Mouse (Mus musculus) lung, postnatal 0 days (tissue): Measurements from ENCODE around the gene Colgalt1. TPM values are rescaled to one million over a fixed set of nuclear protein-coding genes. Genes with fewer than 3 reads are reported as not detected.

Source experiments
- ATAC-seq: fragments of 200-750 bp; cut with Nextera tagmentation; 2 replicates; pipeline ENCODE4 v1.8.0; 2017; ENCODE audit warnings: moderate library complexity
- DNase-seq: peaks from one replicate; pipeline ENCODE4 v3.0.0-alpha.2; 2016; ENCODE audit warnings: low spot score
- H3K27ac ChIP-seq: fragments of 300-500 bp; sonication (generic); 2 replicates; pipeline ENCODE4 v1.5.1; 2014; ENCODE audit warnings: antibody characterized with exemption, mild to moderate bottlenecking, low read length, mixed read lengths
- H3K27me3 ChIP-seq: fragments of 300-500 bp; sonication (generic); replicated peaks from 2 replicates; pipeline ENCODE4 v1.6.1; 2014; ENCODE audit warnings: low read length, mixed read lengths; ENCODE audit not compliant: insufficient read depth
- H3K36me3 ChIP-seq: fragments of 300-500 bp; sonication (generic); 2 replicates; pipeline ENCODE4 v1.6.1; 2014; ENCODE audit warnings: low read length, mixed read lengths; ENCODE audit not compliant: insufficient read depth
- H3K4me1 ChIP-seq: fragments of 300-500 bp; sonication (generic); 2 replicates; pipeline ENCODE4 v1.6.1; 2014; ENCODE audit warnings: antibody characterized with exemption, low read depth, low read length, mixed read lengths; ENCODE audit not compliant: insufficient read depth
- H3K4me2 ChIP-seq: fragments of 300-500 bp; sonication (generic); replicated peaks from 2 replicates; pipeline ENCODE4 v1.6.1; 2014; ENCODE audit warnings: low read depth, mild to moderate bottlenecking, low read length, moderate library complexity, mixed read lengths
- H3K4me3 ChIP-seq: fragments of 300-500 bp; sonication (generic); 2 replicates; pipeline ENCODE4 v1.5.1; 2014; ENCODE audit warnings: low read depth, low read length
- H3K9ac ChIP-seq: fragments of 300-500 bp; sonication (generic); replicated peaks from 2 replicates; pipeline ENCODE4 v1.6.1; 2014; ENCODE audit warnings: low read depth, mild to moderate bottlenecking
- H3K9me3 ChIP-seq: fragments of 300-500 bp; sonication (generic); 2 replicates; pipeline ENCODE4 v1.6.1; 2016; ENCODE audit warnings: low read length, mixed read lengths
- CTCF ChIP-seq: IDR thresholded peaks from 2 replicates; pipeline ENCODE4 v1.5.1; 2016; ENCODE audit warnings: antibody characterized with exemption, mild to moderate bottlenecking
- EP300 ChIP-seq: IDR thresholded peaks from 2 replicates; pipeline ENCODE4 v1.6.1; 2016; ENCODE audit warnings: antibody characterized with exemption, mild to moderate bottlenecking, control low read depth
- WGBS: fragments of 180-500 bp; shearing (Covaris S2); extraction: QIAGEN DNeasy Blood & Tissue Kit; methylation state at CpG from one replicate; pipeline ENCODE4 v1.1.7; 2014; 5-methylcytosine and 5-hydroxymethylcytosine counted together
- microRNA-seq: library from miRNA; unstranded; fragments of <30 nt; microRNA quantifications from one replicate; pipeline ENCODE4, GENCODE M21; 2016
- polyA plus RNA-seq: library from polyadenylated mRNA; unstranded; fragments of >200 nt; fragmentation: Nextera tagmentation; extraction: Ambion mirVana; gene quantifications from 2 replicates; pipeline ENCODE4 v1.2.1, GENCODE M21; 2015

Colgalt1 gene
- polyA plus RNA-seq, 1 experiment from 2014 or later: 66.0 TPM

DNA sequence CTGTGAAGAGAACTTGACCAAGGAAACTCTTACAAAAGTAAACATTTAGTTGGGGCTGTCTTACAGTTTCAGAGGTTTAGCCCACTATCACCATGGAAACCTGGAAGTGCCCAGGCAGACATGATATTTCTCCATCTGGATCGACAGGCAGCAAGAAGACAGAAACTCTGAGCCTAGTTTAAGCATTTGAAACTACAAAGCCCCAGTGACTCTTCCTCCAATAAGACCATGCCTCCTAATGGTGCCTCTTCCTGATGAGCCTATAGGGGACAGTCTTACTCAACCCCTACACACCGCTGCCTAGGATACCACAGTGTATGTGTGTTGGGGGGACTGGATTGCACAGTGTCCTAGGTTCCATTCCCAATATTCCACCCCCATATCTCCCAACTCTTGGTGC is 63.3 kb downstream of the Colgalt1 start:
- Histone ChIP-seq H3K9me3 (no peaks in the 10 kb centered on the region), H3K4me3 (no peak overlapping the region), H3K36me3 (no peaks in the 10 kb centered on the region), H3K4me2 (no peak overlapping the region), H3K27ac (no peak overlapping the region), H3K4me1 (peaks cover 13% of the 10 kb centered on the region), H3K9ac (no peak overlapping the region), H3K27me3 (0 out of 2 replicates have a peak, but pooled peaks cover 12% of the 10 kb centered on the region)
- 61% methylated on average over 2 of the region's 2 CpGs for WGBS
- no peak for TF ChIP-seq EP300
- TF ChIP-seq CTCF: no peak
- ATAC-seq: no peak
- no peak for DNase-seq

Small RNAs within 50 kb of the gene (microRNA-seq; reads per million reads assigned to microRNA genes)
- not detected for gene Mir6769b

Other genes starting within 250 kb of the Colgalt1 start
- gene Use1, start 244.2 kb upstream of the Colgalt1 start, polyA plus RNA-seq: 136 and 139 TPM in 2 replicates
- gene Ocel1, start 239.7 kb upstream of the Colgalt1 start, polyA plus RNA-seq: 11.1 and 11.9 TPM in 2 replicates
- 61.5 and 69.4 TPM in 2 replicates for gene Nr2f6, start 229.0 kb upstream of the Colgalt1 start, polyA plus RNA-seq
- gene Ushbp1, start 215.2 kb upstream of the Colgalt1 start, polyA plus RNA-seq: 29.5 and 42.0 TPM in 2 replicates
- 60.8 and 62.5 TPM in 2 replicates for gene Babam1, start 214.1 kb upstream of the Colgalt1 start, polyA plus RNA-seq
- 0.72 and 1.5 TPM in 2 replicates for gene Ankle1, start 205.0 kb upstream of the Colgalt1 start, polyA plus RNA-seq
- 23.8 and 27.6 TPM in 2 replicates for gene Abhd8, start 147.3 kb upstream of the Colgalt1 start, polyA plus RNA-seq
- gene Mrpl34, start 146.0 kb upstream of the Colgalt1 start, polyA plus RNA-seq: 137 and 146 TPM in 2 replicates
- gene Dda1, start 141.8 kb upstream of the Colgalt1 start, polyA plus RNA-seq: 73.7 and 78.6 TPM in 2 replicates
- gene Ano8, start 125.0 kb upstream of the Colgalt1 start, polyA plus RNA-seq: 1.1 and 1.2 TPM in 2 replicates
- 10.6 and 11.6 TPM in 2 replicates for gene Gtpbp3, start 122.9 kb upstream of the Colgalt1 start, polyA plus RNA-seq
- 246 and 265 TPM in 2 replicates for gene Plvap, start 99.2 kb upstream of the Colgalt1 start, polyA plus RNA-seq
- gene Ccdc194, start 85.3 kb upstream of the Colgalt1 start, polyA plus RNA-seq: 0.07 and 0.08 TPM in 2 replicates
- 86.2 and 99.8 TPM in 2 replicates for gene Bst2, start 73.5 kb upstream of the Colgalt1 start, polyA plus RNA-seq
- 103 and 112 TPM in 2 replicates for gene Mvb12a, start 68.1 kb upstream of the Colgalt1 start, polyA plus RNA-seq
- gene Tmem221, start 52.1 kb upstream of the Colgalt1 start, polyA plus RNA-seq: 8.5 and 8.7 TPM in 2 replicates
- 0.11 and 0.13 TPM in 2 replicates for gene Nxnl1, start 44.4 kb upstream of the Colgalt1 start, polyA plus RNA-seq
- 26.9 and 27.7 TPM in 2 replicates for gene Slc27a1, start 42.1 kb upstream of the Colgalt1 start, polyA plus RNA-seq
- 174 and 177 TPM in 2 replicates for gene Pgls, start 18.8 kb upstream of the Colgalt1 start, polyA plus RNA-seq
- 1.2 and 2.0 TPM in 2 replicates for gene Fam129c, start 13.3 kb upstream of the Colgalt1 start, polyA plus RNA-seq
- 0.35 and 0.46 TPM in 2 replicates for gene Unc13a, start 60.8 kb downstream of the Colgalt1 start, polyA plus RNA-seq
- gene Jak3, start 65.3 kb downstream of the Colgalt1 start, polyA plus RNA-seq: 7.7 and 10.0 TPM in 2 replicates
- gene Insl3, start 78.2 kb downstream of the Colgalt1 start, polyA plus RNA-seq: 2.9 and 3.9 TPM in 2 replicates
- gene B3gnt3, start 90.8 kb downstream of the Colgalt1 start, polyA plus RNA-seq: 11.7 and 12.1 TPM in 2 replicates
- gene Fcho1, start 114.7 kb downstream of the Colgalt1 start, polyA plus RNA-seq: 1.4 and 1.8 TPM in 2 replicates